Mouse (Mus musculus) thymus, adult 2 months (tissue): Measurements from ENCODE around the gene Pdk4. TPM values are rescaled to one million over a fixed set of nuclear protein-coding genes. Genes with fewer than 3 reads are reported as not detected.

ENCODE experiments used
- DNase-seq: peaks from one replicate; pipeline ENCODE4 v3.0.0; 2021
- H3K27ac ChIP-seq: fragments of 200-500 bp; 2 replicates; pipeline ENCODE4 v1.5.1; 2012; ENCODE audit warnings: low read length, control low read depth; ENCODE audit not compliant: control insufficient read depth, insufficient read depth
- H3K27me3 ChIP-seq: fragments of 200-500 bp; 2 replicates; pipeline ENCODE4 v1.6.1; 2012; ENCODE audit warnings: mild to moderate bottlenecking, low read length, moderate library complexity, mixed read lengths; ENCODE audit not compliant: control insufficient read depth, insufficient read depth
- H3K36me3 ChIP-seq: fragments of 200-500 bp; 2 replicates; pipeline ENCODE4 v1.6.1; 2012; ENCODE audit warnings: mild to moderate bottlenecking, low read length, moderate library complexity; ENCODE audit not compliant: control insufficient read depth, insufficient read depth
- H3K4me1 ChIP-seq: fragments of 200-500 bp; replicated peaks from 2 replicates; pipeline ENCODE4 v1.6.1; 2012; ENCODE audit warnings: low read length; ENCODE audit not compliant: control insufficient read depth, insufficient read depth
- H3K4me3 ChIP-seq: fragments of 200-500 bp; 2 replicates; pipeline ENCODE4 v1.5.1; 2012; ENCODE audit warnings: mild to moderate bottlenecking, low read length, control low read depth, moderate library complexity; ENCODE audit not compliant: control insufficient read depth, insufficient read depth
- CTCF ChIP-seq: fragments of 200-500 bp; IDR thresholded peaks from 2 replicates; pipeline ENCODE4 v1.5.1; 2012; ENCODE audit warnings: mild to moderate bottlenecking, control low read depth, low read length, moderate library complexity, borderline replicate concordance; ENCODE audit not compliant: control insufficient read depth, poor library complexity, insufficient read depth; ENCODE audit errors: extremely low read depth
- POLR2A ChIP-seq: fragments of 200-500 bp; IDR thresholded peaks from 2 replicates; pipeline ENCODE4 v1.6.1; 2012; ENCODE audit warnings: mild to moderate bottlenecking, low read length, control low read depth, moderate library complexity; ENCODE audit not compliant: control insufficient read depth, poor library complexity, insufficient read depth; ENCODE audit errors: extremely low read depth
- WGBS: fragments of 180-500 bp; shearing (Covaris S2); methylation state at CpG from one replicate; pipeline ENCODE4 v1.1.7; 2018; 5-methylcytosine and 5-hydroxymethylcytosine counted together
- polyA plus RNA-seq: library from polyadenylated mRNA; depleted of rRNA; stranded (reverse); fragments of >200 nt; gene quantifications from 2 replicates; pipeline ENCODE4 v1.2.3, GENCODE M21; 2012

Gene Pdk4
- polyA plus RNA-seq, 1 experiment = 28.6 TPM

DNA sequence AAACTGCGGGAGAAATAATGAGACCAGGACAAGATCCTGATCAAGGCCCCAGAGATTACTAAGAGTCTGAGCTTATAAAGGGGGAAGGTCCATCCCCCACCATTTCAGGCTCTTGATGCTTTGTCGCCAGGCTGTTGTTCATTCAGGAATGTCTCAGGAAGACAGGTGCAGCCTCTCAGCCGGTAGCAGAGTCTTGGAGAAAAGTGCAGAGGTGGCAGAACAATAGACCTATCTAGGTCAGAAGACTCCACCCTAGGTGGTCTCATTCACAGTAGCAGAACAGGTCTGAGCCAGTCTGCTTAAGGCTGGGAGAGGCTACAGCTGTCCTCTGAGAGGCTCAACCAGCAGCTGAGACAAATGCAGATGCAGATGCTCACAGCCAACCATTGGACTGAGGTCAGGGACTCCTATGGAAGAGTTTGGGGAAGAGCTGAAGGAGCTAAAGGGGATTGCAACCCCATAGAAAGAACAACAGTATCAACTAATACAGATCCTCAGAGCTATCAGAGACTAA lies 13.8 kb downstream of the Pdk4 start:
- H3K4me3 ChIP-seq = no peak overlapping the region
- no peak for DNase-seq
- WGBS = 86% methylated on average over 3 of the region's 3 CpGs
- no peak for TF ChIP-seq CTCF
- no peak for TF ChIP-seq POLR2A
- H3K27me3 ChIP-seq = no peaks in the 10 kb centered on the region
- no peaks in the 10 kb centered on the region for H3K36me3 ChIP-seq
- H3K4me1 ChIP-seq = no peaks in the 10 kb centered on the region
- no peak overlapping the region for H3K27ac ChIP-seq

- TF ChIP-seq CTCF (no peak), POLR2A (no peak)
- no peaks in the 10 kb centered on the region for H3K27me3 ChIP-seq
- no peak overlapping the region for H3K4me3 ChIP-seq
- WGBS = 97% methylated on average over 2 of the region's 2 CpGs
- H3K36me3 ChIP-seq = no peaks in the 10 kb centered on the region
- no peak for DNase-seq
- no peaks in the 10 kb centered on the region for H3K4me1 ChIP-seq
- H3K27ac ChIP-seq = no peak overlapping the region
Measured at GRCm38 (mm10) chr6:5481066-5481465, 15.0 kb downstream of the Pdk4 start.

DNA sequence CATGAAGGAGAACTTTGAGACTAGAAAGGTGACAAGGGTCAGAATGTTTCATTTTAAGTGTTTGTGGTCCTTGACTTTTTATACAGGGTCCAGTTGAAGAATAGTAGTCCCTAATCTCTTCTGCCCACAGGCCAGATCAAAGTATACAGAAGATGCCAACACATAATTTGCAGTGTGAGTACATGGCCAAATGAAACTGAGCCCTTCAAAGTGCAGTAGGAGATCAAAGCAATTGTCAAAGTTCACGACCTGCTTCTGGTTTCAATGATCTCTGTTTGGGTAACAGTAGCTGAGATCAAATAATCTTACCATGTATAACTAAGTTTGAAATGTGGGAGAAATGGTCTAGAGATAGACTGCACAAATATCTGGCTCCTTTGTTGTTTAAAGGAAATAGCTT lies 22.1 kb downstream of the Pdk4 start:
- H3K27ac ChIP-seq = no peak overlapping the region
- no peak for DNase-seq
- no peaks in the 10 kb centered on the region for H3K27me3 ChIP-seq
- H3K36me3 ChIP-seq = no peaks in the 10 kb centered on the region
- H3K4me1 ChIP-seq = no peaks in the 10 kb centered on the region
- WGBS = 51% methylated on average over 1 of the region's 1 CpGs
- H3K4me3 ChIP-seq = no peak overlapping the region
- TF ChIP-seq CTCF = no peak
- no peak for TF ChIP-seq POLR2A

GRCm38 (mm10) chr6:5472692-5473091 lies 23.4 kb downstream of the Pdk4 start:
- TF ChIP-seq POLR2A (no peak), CTCF (no peak)
- Histone ChIP-seq H3K4me3 (no peak overlapping the region), H3K27me3 (no peaks in the 10 kb centered on the region), H3K27ac (no peak overlapping the region), H3K4me1 (no peaks in the 10 kb centered on the region), H3K36me3 (no peaks in the 10 kb centered on the region)
- no peak for DNase-seq
- 98% methylated on average over 2 of the region's 2 CpGs for WGBS

DNA sequence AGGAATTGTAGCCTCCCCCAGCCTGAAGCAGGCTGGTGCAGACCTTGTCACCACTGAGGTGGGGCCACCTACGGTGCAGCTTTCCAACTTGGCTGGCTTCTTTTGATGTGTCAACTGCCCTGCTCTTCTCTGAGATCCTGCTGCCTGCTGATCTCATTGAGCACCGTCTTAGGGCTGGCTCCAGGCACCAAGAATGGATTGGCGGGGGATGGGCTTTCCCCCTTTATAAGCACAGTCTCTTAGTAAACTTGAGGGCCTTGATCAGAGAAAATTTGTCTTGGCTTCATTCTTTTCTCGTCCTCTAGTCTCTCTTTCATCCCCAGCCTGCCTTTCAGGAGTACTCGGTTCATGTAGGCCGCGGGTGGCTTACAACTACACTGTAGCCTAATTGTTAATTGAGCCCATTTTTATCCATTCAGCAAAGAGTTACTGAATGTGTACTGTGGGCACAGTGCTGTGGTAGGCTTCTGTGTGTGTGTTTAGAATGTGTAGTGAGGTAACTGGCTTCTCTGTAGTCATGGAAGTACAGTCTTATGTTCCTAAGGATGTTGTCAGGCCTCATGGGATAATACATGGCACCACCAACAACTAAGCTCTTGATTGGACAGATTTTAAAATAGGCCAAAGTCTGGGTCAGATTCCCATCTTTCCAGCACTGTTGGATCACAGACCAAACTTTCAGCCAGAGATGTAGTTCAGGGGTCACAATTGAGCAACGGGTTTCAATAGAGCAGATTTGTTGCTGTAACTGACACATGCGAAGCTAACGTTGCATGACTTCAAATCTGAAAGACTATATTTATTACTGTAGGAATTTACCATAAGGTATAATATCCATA lies 25.4 kb downstream of the Pdk4 start:
- H3K4me3 ChIP-seq = no peak overlapping the region
- H3K4me1 ChIP-seq = no peaks in the 10 kb centered on the region
- DNase-seq = no peak
- TF ChIP-seq CTCF = no peak
- no peak for TF ChIP-seq POLR2A
- H3K27me3 ChIP-seq = no peaks in the 10 kb centered on the region
- no peaks in the 10 kb centered on the region for H3K36me3 ChIP-seq
- 95% methylated on average over 10 of the region's 10 CpGs for WGBS
- no peak overlapping the region for H3K27ac ChIP-seq

DNA sequence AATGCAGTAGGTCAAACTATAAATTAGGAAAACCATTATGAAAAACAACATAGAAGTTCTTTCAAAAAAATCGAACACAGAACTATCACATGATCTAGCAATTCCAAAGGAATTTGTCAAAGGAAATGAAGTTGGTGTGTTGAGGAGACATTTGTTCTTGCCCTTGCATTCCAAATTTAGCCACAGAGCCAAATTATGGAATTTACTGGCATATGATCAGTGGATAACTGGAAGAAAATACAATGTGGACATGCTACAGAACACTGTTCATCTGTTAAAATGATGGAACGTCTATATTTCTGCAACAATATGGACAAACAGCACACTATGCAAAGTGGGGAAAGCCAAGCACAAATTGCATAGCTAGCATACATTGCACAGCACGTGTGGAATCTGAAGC lies 40.3 kb downstream of the Pdk4 start:
- Histone ChIP-seq H3K27ac (no peak overlapping the region), H3K4me1 (no peaks in the 10 kb centered on the region), H3K27me3 (no peaks in the 10 kb centered on the region), H3K4me3 (no peak overlapping the region), H3K36me3 (no peaks in the 10 kb centered on the region)
- no peak for TF ChIP-seq POLR2A
- TF ChIP-seq CTCF = no peak
- 89% methylated on average over 3 of the region's 3 CpGs for WGBS
- no peak for DNase-seq
